Mouse (Mus musculus) cerebellum, postnatal 36 days (tissue): ENCODE results near the gene Auts2.

ENCODE experiments used
- DNase-seq, 2 experiments: peaks; one replicate each; pipeline ENCODE4 v3.0.0; 2021 to 2022; ENCODE audit warnings: mixed read lengths in 2 of 2

Auts2 gene

DNA sequence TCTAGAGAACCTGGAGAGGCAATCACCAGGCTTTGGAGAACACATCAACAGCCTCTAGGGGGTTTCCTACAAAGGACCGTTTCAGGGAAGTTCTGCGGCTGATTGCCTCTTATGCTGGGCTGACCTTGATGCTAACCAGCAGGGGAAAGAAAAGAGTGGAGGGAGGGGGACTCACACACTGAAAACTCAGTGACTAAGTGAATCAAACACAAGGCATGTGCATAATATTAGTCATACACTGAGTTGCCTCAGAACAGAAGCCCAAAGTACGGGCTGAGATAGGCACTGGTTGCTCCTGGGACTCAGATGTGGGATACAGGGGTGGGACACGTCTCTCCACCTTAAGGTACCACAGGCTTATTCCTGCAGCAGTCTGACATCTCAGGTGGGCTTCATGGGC lies 667.2 kb downstream of the Auts2 start:
- no peak for DNase-seq

DNA sequence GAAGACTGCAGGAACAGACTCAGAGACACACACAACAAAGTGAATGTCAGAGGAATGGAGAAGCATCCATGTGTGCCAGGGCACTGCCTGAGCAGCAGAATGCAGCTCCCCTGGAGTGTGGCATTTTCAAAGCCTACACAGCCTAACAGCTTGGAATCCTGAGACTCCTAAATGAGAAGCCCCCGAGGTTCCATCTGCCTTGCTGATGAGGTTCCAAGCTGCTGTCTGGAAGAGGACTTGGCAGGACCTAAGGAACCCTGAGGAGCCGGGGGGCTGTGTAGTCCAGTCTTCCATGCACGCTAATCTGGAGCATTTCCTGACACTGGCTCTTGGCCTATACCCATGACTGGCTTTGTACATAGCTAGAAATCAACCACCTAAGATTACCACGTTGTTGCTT lies 670.0 kb downstream of the Auts2 start:
- peak; percentile 86 to 88 for DNase-seq

DNA sequence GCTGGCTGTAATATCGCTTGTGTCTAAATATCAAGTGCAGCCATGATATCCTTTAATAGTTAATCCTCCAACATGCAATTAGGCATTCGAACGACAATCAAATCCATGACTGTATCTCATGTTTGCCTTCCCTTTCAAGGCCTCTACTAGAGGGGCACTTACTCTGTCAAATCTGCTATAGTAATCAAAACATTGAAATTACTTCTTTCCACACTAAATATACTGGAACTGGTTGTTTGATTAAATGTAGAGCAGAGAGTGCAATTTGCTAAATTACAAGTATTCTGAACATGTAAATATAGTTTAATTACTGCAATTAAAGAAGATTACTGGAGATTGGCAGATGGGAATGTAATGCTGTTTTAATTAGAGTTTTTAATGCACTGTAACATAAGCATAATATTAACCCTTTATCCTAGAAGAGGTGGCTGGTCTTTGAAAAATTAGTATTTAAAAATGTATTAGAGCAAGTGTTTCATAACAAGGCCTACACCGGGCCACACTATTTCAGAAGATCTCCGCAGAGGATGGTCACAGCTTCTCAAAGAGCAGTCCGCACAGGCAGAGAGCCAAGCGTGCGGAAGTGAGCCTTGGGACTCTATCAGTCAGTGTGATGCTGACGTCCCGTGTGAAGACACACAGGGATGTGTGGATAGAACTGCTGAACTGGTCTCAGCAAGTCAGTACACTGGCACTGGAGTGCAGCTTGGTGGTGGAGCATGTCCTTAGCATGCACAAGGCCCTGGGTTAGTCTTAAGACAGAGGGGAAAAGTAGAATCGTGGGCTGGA lies 673.2 kb downstream of the Auts2 start:
- DNase-seq: no peak

DNA sequence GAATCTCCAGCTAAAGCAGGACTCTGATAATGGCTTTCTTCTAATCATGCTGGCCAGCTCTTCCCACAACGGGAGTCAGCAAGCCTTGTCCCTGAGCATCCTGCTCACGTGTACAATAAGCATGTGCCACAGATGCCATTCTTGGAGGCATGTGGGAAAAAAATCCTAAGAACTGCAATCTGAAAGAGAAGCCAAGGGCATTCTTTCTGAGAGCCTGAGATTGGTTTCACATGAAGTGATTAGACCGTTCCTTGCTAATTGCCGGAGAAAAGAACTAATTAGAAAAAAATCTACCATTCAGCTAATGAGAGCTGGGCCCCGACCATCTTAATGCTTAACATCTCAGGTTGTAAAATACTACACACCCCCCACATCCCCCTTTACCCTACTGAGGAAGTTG lies 677.9 kb downstream of the Auts2 start:
- no peak for DNase-seq

DNA sequence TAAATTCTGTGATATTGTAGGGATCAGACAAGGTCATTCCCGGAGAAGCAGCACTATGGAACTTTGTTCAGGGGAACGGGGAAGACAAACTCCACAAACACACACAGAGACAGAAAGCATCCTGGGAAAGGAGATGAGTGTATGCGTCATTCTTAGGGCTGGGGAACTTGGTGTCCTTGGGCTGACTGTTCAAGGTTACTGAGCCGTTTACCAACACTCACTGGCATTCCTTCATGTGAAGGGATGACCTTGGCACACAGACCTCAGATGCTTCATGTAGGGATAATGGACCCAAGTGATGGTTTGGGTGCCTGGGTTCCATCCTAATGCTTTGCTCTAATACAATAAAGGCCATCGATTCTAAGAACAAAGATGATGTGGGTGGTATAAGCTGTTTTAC lies 685.2 kb downstream of the Auts2 start:
- DNase-seq: no peak

DNA sequence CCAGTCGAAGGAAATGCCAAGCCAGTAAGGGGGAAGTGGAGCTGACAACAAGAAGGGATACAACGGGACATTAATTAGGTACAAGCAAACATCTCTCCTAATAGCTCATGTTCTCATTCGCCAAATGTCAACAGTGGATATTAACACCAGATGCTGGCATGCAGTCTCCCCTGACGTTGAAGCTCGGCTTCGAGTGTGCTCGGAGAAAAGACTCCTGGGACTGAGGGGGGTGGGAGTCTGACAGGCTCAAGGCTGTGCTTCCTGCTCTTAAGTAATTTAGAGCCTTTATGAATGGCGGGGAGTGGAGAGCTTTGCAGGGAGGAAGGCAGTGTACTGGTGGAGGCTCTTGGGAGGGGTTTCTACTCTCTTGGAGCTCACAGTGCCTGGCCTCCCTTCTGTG lies 687.8 kb downstream of the Auts2 start:
- no peak for DNase-seq

DNA sequence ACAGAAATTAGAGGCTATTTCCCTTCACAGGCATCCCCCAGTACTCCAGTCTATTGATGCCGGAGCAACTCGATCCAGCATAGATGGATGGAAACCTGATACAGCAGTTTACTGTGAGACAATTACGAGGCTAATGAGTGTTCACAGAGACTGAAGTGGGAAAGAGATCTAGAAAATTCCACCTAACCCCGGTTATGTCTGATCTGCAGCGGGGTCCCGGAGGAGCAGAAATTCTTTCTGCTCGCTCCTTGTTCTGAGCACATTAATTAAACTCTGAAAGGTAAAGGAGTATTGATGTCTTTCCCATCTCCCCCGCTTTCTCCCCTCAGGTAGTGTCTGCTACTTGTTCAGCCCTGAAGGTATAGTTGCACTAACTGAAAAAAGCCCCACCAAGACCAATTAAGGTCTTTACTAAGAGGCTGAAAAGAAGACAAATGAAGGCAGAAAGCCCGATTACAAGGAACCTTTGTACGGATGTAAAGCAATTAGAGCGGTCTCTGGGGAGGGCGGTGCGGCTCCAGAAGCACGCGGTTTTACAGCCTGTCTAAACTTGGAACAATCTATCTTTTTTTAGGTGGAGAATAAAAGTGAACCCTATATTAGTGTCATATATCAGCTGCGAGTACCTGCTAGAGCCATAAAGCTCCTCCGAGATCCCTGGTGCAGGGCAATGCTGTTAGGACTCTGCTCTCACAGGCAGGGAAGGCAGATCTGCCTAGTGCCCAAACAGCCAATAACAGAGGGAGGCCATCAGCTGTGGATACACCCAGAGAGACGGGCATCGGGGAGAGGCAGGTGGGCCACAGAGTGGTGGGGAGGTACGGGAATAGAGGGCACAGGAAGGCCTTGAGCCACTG lies 691.3 kb downstream of the Auts2 start:
- DNase-seq: no peak

DNA sequence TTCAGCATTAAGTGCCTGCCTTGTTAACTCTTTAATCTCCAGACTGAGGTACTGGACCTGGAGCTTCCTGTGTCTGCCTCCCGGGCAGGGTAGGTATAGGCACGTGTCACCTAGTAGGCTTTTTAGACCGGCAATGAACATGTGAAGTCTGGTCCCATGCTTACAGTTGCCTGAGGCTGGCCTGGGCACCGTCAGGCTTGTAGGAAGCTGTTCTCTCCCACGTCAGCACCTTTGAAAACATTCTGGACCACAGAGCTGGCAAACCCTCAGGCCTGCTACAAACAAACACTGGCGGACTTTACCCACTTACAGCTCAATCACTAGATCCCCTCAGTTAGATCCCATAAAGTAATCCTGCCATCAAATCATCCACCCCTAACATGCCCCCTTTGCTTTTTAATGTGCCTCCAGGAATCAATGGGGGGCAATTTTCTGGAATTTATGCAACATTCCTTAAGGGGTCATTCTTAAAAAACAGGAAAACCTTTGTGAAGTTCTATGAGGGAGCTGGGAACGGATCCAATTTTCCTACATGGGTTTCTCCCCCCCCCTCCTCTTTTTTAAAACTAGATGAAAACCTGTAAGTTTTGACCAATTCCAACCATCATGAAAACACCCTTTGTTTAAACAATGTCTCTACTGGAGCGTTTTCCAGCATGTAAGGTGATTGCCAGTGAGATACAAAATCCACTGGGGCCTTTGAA lies 692.4 kb downstream of the Auts2 start:
- DNase-seq: no peak

DNA sequence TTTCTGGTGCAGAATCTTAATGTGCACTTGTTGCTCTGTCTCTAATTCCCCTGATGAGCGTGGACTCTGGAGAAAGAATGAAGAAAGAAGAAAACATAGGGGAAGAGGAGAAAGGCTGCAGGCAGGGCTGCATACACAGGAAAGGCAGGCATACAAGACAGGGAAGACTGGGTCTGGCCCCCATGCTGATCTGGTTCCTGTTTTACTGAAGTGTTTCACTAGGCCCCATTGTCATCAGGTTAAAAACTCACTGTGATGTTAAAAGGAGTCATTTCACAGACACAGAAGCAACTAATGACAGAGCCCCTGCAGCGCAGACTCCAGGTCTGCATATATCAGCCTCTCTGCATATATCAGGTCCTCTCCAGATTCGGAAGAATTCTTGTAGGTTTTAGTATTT lies 693.5 kb downstream of the Auts2 start:
- no peak for DNase-seq

DNA sequence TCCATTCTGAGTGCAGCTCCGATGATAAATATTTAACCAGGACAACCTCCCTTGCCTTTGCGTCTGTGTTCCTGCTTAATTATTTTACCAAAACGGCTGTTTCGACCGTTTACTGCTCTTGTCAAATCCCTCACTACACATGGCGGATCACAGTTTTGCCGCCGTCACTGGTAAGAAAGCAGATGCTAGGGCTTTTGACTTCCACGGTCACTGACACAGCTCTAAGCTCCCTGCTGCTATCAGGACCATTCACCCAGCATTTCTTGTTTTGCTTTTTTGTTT lies 698.7 kb downstream of the Auts2 start:
- DNase-seq: no peak

DNA sequence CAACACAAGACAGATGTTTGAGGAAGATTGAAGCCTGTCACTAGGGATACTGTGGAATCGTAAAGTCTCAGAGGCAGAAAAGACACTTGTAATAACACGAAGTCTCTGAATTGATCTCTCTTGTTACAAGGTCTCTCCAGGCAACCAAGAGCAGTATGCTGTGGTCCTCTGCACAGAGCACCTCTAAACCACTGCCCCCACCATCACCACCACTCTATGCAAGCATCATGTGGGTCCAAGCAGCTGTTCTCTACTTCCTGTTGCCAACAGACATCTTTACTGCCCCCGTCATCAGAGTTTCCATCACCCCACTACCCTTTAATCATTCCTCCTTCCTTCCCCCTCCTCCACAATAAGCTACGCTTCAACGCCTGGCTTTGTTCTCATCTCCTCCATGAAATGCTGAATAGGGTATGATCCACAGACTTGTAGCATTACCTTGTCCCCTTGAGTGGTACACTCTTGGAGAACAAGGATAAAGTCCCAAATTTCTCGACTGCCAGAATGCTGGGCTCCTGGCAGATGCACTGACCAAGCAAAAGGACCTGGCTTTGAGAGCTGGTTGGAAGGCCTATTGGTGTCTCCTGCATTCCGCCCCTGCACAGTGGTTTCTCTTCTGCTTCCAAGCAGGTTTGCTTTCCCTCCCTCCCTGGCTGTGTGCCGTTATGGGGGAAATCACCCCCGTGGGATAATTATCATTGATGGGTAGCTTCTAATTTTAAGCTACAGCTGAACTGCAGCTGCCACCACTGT lies 699.2 kb downstream of the Auts2 start:
- no peak for DNase-seq

DNA sequence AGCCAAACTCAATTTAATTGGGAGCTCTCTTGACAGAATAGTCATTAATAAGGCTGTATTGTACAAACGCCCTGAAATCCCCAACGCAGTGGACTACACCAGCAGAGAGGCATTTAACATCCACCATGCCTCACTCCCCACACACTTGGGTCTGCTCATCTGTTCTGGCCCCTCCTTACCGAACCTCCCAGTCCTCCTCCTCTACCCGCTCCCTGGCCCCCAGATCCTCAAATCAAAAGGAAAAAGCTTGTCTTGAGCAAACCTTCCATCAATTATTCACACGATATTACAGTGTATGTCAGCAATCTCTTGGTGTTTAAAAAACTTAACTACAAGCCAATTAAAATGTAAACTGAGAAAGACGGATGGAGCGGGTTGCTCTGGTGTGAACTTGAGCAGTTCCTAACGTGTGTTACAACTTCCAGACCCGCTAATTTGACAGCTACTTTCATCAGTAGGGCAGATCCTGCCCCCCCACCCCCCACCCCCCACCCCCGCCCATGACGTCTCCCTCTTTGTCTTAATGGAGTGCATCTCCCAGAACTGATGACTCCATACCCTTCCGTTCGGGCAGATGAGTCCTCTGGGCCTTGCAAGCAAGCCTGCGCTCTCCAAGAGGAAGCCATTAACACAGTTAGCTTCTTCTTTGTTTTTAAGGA lies 703.4 kb downstream of the Auts2 start:
- DNase-seq: no peak

DNA sequence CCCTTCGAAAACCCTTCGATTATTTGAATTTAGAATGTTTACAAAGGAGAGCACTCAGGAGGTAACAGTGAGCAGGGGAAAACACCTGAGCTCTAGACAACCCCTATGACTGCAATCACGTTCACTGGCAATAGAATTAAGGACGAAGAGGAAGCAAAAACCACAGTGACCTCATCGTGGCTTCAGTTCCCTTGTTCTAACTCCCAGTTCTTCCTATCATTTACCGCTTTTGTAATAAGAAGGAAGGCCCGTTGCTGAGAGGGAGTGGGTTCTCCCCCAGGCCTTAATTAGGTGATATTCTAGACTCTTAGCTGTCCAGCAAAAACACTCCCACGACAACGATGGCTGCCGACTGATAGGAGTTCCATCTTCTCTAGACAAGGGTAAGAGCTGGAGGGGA lies 704.1 kb downstream of the Auts2 start:
- no peak for DNase-seq

DNA sequence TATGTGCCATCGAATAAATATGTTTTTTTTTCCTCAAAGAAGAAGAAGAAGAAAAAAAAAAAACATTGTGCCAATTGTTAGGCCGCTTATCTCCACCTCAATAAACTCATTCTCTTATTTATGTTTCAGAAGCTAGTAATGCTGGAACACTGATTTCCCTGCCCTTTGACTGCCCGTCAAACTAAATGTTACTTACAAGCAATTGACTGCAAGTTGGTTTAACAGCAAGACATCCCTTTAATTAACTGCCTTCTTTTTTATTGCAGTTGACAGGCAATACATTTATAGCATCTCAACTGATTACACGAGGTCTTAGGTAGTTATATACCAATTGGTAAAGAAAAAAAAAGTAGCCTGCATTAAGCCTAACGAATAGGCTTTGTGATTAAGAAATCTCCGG lies 705.1 kb downstream of the Auts2 start:
- no peak for DNase-seq

DNA sequence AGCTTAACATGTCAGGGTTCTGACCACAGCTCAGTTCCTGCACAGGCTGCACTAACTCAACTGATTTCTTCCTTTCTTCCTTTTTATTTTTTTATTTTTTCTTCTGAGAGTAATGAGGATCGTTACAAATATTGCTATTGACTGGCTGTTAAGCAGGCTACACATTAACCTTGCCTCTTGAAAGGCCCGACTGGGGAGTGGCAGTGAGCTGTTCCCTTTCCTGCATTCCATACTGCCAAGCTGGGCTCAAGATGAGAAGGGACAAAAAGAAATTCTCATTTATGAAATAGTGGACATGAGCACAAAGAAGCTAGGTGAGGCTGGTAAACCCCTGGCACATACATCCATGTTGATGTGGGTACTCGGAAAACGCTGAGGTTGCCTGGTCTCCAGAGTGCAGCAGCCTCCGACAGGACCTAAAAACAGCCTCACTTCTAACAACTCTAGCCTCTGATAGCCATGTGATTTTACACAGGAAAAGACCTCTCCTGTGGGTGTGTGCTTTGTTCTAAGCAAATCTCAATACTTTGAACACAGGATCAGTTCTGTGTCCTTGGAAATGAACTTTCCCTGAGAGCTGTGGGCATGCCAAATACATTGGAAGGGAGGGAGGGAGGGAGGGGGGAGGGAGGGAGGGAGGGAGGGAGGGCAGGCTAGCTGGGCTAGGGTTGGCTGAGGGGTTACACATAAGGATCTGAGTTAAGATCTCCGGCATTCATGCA lies 707.0 kb downstream of the Auts2 start:
- no peak for DNase-seq

DNA sequence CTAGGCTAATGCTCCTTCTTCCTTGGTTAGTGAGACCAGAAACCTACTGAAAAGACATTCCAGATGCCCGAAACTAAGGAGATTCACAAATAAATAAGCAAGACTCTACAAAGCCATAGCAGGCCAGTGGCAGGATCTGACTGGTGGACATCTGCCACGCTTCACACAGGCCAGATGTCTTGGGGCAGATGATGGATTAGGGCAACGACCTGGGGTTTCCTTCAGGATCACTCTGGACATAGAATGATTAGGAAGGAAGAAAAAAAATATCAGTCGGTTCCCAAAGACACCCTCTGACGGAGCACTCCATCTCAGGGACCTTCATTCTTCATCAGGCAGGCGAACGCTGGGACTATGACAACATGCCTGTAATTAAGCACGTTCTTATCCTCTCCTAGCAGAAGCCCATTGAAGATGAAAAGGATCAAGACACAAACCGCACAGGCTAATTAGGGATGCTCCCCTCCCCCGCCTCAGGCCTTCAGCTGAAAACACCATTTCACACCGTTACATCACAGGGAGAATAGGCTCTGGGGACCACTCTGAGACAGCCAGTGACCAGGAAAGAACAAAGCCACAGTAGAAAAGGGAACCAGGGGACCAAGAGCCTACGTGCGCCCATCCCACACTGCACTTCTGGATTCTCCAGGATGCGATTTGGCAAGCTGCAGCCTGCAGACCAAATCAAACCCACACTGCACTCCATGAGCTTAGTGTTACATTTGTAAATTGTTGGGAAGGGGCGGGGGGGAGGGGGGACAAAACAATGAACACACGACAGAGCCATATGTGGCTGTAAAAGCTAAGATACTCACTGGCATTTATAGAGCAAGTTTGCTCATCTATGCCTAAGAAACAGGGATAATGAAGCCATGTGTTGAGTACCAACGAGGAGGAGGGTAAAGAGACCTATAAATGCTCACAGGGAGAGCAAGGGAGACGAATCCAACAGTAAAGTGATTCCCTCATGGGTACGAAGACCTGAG lies 710.0 kb downstream of the Auts2 start:
- no peak for DNase-seq

DNA sequence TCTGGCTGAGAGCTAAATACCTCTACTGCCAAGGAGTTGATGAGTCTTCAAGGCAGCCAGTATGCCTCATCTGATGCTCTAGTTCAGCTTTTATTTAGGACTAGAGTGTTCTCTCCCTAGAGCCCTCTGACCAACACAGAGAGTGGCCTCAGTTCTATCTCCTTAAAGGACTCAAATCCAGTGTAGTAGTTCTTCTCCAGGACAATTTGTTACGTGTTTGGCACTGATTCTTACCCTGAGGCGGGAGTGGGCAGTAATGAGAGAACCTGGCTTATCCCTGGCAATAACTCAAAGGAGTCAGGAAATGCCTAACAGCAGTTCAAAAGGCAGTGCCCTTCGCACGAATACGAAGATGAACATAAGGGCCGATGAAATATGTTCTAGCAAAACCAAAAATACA lies 713.0 kb downstream of the Auts2 start:
- no peak for DNase-seq

DNA sequence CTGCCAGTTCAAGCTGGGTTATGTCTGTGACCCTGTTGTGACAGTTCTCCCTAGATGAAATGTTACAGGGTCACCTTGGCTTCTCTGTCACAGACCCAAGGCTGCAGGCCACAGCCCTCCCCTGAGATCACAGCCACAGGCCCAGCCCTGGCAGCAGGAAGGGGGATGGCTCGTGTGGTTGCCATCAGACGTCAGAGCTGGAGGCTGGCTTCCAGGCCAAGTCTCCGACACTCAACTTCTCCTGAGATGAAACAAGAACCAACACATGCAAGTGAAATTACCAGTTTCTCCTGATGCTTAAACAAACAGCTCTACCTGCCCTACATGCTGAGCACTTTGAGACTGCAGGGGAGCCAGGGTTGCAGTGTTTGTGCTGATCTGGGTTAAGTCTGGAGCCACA lies 713.9 kb downstream of the Auts2 start:
- DNase-seq: no peak

DNA sequence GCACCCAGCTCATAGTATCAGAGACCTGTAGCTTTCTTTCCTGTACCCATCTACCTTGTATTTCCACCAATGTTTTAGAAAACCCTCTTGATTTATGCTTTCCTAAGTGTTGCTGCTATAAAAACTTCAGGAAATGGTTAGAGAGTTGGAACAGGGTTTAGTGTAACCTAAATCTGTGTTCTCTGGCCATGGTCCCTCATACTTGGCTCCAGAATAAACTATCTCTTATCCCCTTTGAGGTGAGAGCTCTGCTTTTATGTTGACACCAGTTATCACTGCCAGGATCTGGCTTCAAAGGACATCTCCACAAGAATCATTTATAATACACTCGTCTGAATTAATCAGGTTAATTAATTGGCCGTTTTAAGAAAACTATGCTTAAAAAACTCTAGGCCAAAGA lies 714.5 kb downstream of the Auts2 start:
- no peak for DNase-seq
